Mouse (Mus musculus): ENCODE data around the gene Wwc2.

The Wwc2 gene

DNA sequence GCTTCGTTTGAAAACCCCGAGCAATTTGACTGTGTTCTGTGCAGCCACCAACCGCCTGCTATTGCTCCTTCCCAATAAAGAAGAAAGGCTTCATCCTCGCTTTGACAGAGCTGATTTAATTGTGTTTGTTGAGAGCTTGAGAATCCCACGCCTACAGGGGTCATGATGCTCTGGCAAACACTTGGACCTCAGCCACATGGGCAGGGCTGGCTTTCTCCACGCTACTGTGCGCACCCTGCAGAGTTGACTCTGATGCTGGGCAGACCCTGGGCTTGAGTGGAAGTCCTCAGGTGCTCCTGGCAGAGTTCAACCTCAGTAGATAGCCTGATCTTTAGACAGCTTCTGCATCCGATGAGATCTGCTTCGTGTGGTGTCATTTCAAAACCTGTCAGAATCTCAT, 198.7 kb downstream of the Wwc2 start:
- no peak for DNase-seq (ENCODE audit: low spot score)

DNA sequence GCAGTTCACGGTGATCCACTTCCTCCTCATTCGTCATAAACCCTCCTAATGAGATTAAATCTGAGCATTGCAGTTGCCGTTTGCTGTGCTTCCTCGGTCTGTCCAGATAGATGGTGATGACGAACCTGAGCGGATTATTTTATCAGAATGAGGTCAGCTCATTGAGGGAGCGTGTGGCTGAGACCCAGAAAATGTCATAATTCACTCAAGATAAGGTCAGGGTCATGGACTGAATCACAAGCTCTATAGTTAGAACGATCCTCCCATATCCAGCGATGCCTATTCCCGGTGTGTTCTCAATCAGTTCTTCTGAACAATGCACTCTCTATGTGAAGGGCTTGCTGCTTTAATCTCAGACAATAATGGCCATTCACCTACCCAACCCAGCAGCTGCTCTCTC, 203.0 kb downstream of the Wwc2 start:
- DNase-seq (ENCODE audit: low spot score): no peak

DNA sequence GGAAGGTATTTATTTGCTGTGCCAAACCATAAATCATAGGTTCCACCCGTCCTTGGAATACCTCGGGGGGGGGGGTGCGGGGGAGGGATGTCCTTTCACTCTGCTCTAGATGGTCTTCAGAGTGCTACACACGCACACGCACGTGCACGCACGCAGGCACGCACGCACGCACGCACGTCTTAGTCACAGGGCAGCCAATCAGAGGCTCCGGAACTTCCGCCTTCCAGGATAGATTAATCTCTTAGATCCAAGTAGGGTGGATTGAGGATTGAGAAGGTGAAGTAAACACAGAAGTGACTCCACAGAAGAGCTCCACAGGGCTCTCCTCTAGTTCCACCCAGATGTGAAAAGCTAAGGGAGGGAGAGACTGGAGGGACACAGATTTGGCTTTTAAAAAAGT, 204.4 kb downstream of the Wwc2 start:
- no peak for DNase-seq (ENCODE audit: low spot score)

GRCm38 (mm10) chr8:47784436-47784835, 206.3 kb downstream of the Wwc2 start:
- DNase-seq (ENCODE audit: low spot score): no peak

- no peak for DNase-seq (ENCODE audit: low spot score)
Measured at GRCm38 (mm10) chr8:47783944-47784343, 206.8 kb downstream of the Wwc2 start.

- no peak for DNase-seq (ENCODE audit: low spot score)
Measured at GRCm38 (mm10) chr8:47783544-47783943, 207.2 kb downstream of the Wwc2 start.

DNA sequence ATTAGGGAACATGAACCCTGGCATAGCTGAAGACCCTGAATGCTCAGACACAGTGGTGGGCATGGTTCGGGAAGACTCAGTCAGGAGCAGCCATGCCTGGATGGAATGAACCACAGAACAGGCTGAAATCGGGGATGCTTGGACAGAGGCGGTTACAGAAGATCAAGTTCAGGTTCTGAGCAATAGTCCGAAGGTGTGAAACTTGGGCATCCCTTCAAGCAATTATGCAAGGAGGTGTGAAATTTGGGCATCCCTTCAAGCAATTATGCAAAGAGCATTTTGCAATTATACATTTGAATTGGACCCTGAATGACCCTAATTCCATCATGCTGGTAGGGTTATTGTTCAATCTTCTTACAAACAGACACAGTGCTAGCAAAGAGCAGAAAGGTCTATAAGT, 208.8 kb downstream of the Wwc2 start:
- no peak for DNase-seq (ENCODE audit: low spot score)

GRCm38 (mm10) chr8:47779589-47779988, 211.1 kb downstream of the Wwc2 start:
- no peak for DNase-seq (ENCODE audit: low spot score)

DNA sequence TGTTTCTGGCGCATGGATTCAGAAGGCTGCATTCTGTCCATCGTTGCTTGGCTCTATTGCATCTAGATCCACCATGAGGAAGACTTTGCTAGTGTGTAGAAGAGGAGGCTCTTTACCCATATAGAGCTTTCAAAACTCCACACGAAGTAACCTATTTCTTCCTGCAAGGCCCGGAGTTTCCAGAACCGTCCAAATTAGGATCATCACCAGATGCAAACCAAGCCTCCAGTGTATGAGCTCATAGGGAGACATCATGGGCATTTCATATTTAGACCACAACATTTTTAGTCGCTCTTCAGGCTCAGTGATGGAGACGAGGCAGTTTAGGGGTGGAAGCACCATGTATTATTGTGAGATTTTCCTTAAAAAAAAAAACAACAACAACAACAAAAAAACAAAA, 213.3 kb downstream of the Wwc2 start:
- no peak for DNase-seq (ENCODE audit: low spot score)

Data from layer of hippocampus, adult 11-12 months (tissue).